Comparison of ENCODE assay signal across 7 mouse cellular contexts in the genomic region with DNA sequence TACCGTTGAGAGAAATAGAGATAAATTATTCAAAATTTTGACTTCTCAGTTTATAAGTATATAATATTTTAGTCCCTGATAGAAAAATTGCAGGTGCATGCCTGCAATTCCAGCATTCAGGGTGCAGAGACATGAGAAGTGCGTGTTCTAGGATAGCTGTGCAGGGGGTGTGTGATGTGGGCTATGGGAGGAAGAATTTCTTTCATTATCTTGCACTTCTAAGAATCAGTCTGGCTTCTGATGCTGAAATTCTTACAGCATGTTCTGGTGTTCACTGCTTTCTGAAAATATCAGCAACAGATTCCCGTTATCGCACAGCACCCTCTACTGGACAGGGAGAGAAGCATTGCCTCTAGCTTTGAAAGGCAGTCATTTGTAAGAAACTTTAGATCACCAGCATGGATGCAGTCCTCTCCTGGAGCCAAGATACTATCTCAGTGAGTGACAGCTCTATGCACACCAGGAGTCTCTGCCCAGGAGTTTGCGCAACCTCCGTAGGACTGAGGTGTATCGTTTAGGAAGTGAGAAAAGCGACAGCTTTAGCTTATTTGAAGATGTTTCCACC.
DNase-seq lines count a peak whose midpoint lies in the region; ATAC-seq lines count a peak whose summit lies in the region.

No protein-coding gene starts in this region.

- peak; percentile 39 for DNase-seq in MN1 (ENCODE audit: low spot score)
- peak; percentile 88 for DNase-seq in brain, adult 2 months (ENCODE audit: low read depth, low spot score)
- DNase-seq in heart, postnatal 10 days: peak; percentile 63 to 83
- peak; percentile 36 for DNase-seq in layer of hippocampus, adult 9-11 months
- DNase-seq in right cerebral cortex, postnatal 25 days: peak; percentile 38

- peak; percentile 76 for ATAC-seq in erythroid progenitor cell, adult 5-6 weeks (replicated peaks; ENCODE audit: low FRiP score, poor library complexity, severe bottlenecking)
- ATAC-seq in megakaryocyte, adult 5-6 weeks (ENCODE audit: poor library complexity, severe bottlenecking): peak; percentile 94

- intact Hi-C loops in heart, postnatal 10 days (cut with DNase I): loop anchor here (1.0 to 2.0 kb wide), 3 partner anchors 167 to 410 kb away; no protein-coding TSS in a partner anchor

Comparison
In these comparisons a context has a peak if more than half of its experiments do, and no peak if none do; other contexts are left out.
1. Peak in every context shown above with its lines: DNase-seq and ATAC-seq.
2. DNase-seq: peak in every context shown above with its lines; median percentile 88 in brain, adult 2 months; 73 in heart, postnatal 10 days; 39 in MN1; 38 in right cerebral cortex, postnatal 25 days; 36 in layer of hippocampus, adult 9-11 months.